Mouse (Mus musculus): ENCODE data around the gene Lrrc28.

DNA sequence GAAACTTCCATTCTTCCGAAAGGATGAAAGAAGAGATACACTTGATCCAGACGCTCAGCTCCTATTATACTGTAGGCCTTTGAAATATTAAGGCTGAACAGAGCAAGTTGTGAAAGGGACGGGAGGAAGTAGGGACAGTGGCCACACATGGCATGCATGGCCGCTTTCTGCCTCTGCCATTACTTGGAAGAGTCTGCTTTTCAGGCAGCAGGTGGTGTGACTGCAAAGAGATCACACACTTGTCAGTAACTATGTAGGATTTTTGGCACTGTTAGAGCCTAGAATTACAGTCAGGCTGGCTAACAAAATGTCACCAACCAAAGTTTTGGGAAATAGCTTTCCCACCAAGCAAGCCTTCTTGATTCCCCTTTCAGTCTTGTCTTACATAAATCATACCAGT, 131.4 kb downstream of the Lrrc28 start:
- TF ChIP-seq GATA1 (IDR thresholded peaks at IDR 0.05; ENCODE audit: low read length), result no peak
- no peak for TF ChIP-seq TAL1 (IDR thresholded peaks at IDR 0.05; ENCODE audit: low read length)

All from erythroblast, embryonic 14.5 days (primary cell).